26 mouse cellular contexts compared by ENCODE assay signal in the genomic region with DNA sequence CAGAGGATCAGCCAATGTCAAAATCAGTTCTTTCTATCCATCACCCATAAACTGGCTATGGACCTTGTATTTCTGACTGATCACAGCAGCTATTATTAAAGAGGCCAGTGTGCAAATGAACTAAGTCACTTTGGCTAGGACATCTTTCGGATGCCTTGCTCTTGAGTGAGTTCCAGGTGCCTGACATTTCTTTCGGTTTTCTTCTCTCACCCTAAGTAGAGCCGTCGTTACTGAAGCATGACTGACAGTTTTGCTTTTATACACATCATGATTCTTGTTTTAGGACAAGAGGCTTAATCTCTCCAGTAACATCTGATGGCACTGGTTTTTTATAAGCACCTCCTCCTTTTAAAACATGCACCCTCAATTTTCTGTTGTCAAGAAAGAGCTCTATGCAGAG.
DNase-seq lines count a peak whose midpoint lies in the region; ATAC-seq and TF ChIP-seq lines count a peak whose summit lies in the region.
"Had no signal": no experiment of that assay in that cellular context is flagged by ENCODE, and none has a peak within 500 bp of the region (broad histone marks: within the 10 kb centered on the region; RNA-seq: fewer than 3 reads in every experiment).

No protein-coding gene starts in this region.

- H3K27ac ChIP-seq in cerebellum, adult 2 months (ENCODE audit: insufficient read depth, low read length), result peak overlapping the region; percentile 34; the same call in 1 of the 2 replicates
- H3K27ac ChIP-seq in gastrocnemius, adult 2 months, result peak overlapping the region; percentile 84
- H3K27ac ChIP-seq in midbrain, embryonic 13.5 days, result 0 out of 2 replicates have a peak overlapping the region, but pooled peaks have one; percentile 22
- H3K27ac ChIP-seq in midbrain, embryonic 14.5 days (replicated peaks; ENCODE audit: low read depth, low read length), result no peak overlapping the region
- H3K27ac ChIP-seq: liver, embryonic 12.5 days had no signal

- no peaks in the 10 kb centered on the region for H3K9me3 ChIP-seq in midbrain, embryonic 13.5 days
- H3K9me3 ChIP-seq in midbrain, embryonic 14.5 days (ENCODE audit: control insufficient read depth, low read length), result no peaks in the 10 kb centered on the region
- H3K9me3 ChIP-seq: forebrain, embryonic 13.5 days; heart, embryonic 13.5 days; hindbrain, embryonic 13.5 days; kidney, embryonic 15.5 days; liver, embryonic 12.5 days had no signal

- no peak for ATAC-seq in midbrain, embryonic 13.5 days
- ATAC-seq in midbrain, embryonic 14.5 days (ENCODE audit: low FRiP score, low TSS enrichment), result no peak
- ATAC-seq: forebrain, embryonic 13.5 days; intestine, postnatal 0 days; liver, embryonic 12.5 days; liver, postnatal 0 days had no signal

- H3K4me2 ChIP-seq in midbrain, embryonic 13.5 days (replicated peaks), result no peak overlapping the region
- H3K4me2 ChIP-seq in midbrain, embryonic 14.5 days (ENCODE audit: low read length), result no peak overlapping the region
- H3K4me2 ChIP-seq: forebrain, embryonic 13.5 days; heart, embryonic 13.5 days; liver, embryonic 12.5 days; midbrain, embryonic 11.5 days had no signal

- H3K4me1 ChIP-seq in cerebellum, adult 2 months (ENCODE audit: control insufficient read depth, insufficient read depth, low read length), result peaks cover 8% of the 10 kb centered on the region; the same call in 1 of the 2 replicates
- peaks cover 28% of the 10 kb centered on the region for H3K4me1 ChIP-seq in midbrain, embryonic 13.5 days (replicated peaks)
- peaks cover 13% of the 10 kb centered on the region for H3K4me1 ChIP-seq in midbrain, embryonic 14.5 days (ENCODE audit: control insufficient read depth, insufficient read depth, low read length)

- no peaks in the 10 kb centered on the region for H3K36me3 ChIP-seq in midbrain, embryonic 13.5 days
- no peaks in the 10 kb centered on the region for H3K36me3 ChIP-seq in midbrain, embryonic 14.5 days (ENCODE audit: control insufficient read depth, insufficient read depth, low read length)
- H3K36me3 ChIP-seq in splenic B cell, adult 2 months (ENCODE audit: control insufficient read depth, insufficient read depth, low read length, poor library complexity, severe bottlenecking), result no peaks in the 10 kb centered on the region
- H3K36me3 ChIP-seq: heart, embryonic 13.5 days; hindbrain, embryonic 13.5 days; kidney, embryonic 15.5 days; liver, embryonic 12.5 days had no signal

- no peak overlapping the region for H3K9ac ChIP-seq in midbrain, embryonic 13.5 days (replicated peaks)
- H3K9ac ChIP-seq in midbrain, embryonic 14.5 days (replicated peaks; ENCODE audit: low read length), result no peak overlapping the region
- H3K9ac ChIP-seq: forebrain, embryonic 13.5 days; heart, embryonic 13.5 days; hindbrain, embryonic 13.5 days; kidney, embryonic 15.5 days; liver, embryonic 12.5 days; liver, postnatal 0 days had no signal

- intact Hi-C loops in gastrocnemius, adult 2 months (cut with DNase I), result loop anchor here (2.0 to 5.0 kb wide), 2 partner anchors 14 to 34 kb away; no protein-coding TSS in a partner anchor
- intact Hi-C loops in gastrocnemius, postnatal 14 days (cut with DNase I; ENCODE audit: low total_unique reads), result no loop called here

- H3K4me3 ChIP-seq in cerebellum, adult 2 months (replicated peaks; ENCODE audit: insufficient read depth, low read depth, low read length), result no peak overlapping the region
- peak overlapping the region; percentile 7 for H3K4me3 ChIP-seq in gastrocnemius, adult 2 months
- no peak overlapping the region for H3K4me3 ChIP-seq in midbrain, embryonic 13.5 days (replicated peaks)
- no peak overlapping the region for H3K4me3 ChIP-seq in midbrain, embryonic 14.5 days (replicated peaks; ENCODE audit: low read depth, low read length)
- H3K4me3 ChIP-seq: forebrain, embryonic 13.5 days; heart, embryonic 13.5 days; hindbrain, embryonic 13.5 days; kidney, embryonic 15.5 days; liver, embryonic 12.5 days had no signal

- TF ChIP-seq POLR2A in cerebellum, adult 2 months (IDR thresholded peaks at IDR 0.05; ENCODE audit: borderline replicate concordance, insufficient read depth, low read length), result no peak

- no peaks in the 10 kb centered on the region for H3K27me3 ChIP-seq in cerebellum, adult 2 months (ENCODE audit: control insufficient read depth, insufficient read depth, low read length)
- no peaks in the 10 kb centered on the region for H3K27me3 ChIP-seq in midbrain, embryonic 13.5 days
- no peaks in the 10 kb centered on the region for H3K27me3 ChIP-seq in midbrain, embryonic 14.5 days (ENCODE audit: control insufficient read depth, insufficient read depth, low read length)
- H3K27me3 ChIP-seq in splenic B cell, adult 2 months (ENCODE audit: control insufficient read depth, insufficient read depth, low read length, poor library complexity, severe bottlenecking), result no peaks in the 10 kb centered on the region
- H3K27me3 ChIP-seq: forebrain, embryonic 13.5 days; heart, embryonic 13.5 days; hindbrain, embryonic 13.5 days; kidney, embryonic 15.5 days had no signal

- no peak for TF ChIP-seq CTCF in cerebellum, adult 2 months (IDR thresholded peaks at IDR 0.05; ENCODE audit: borderline replicate concordance, insufficient read depth, low read depth, low read length)
- TF ChIP-seq CTCF in gastrocnemius, adult 2 months (IDR thresholded peaks at IDR 0.05), result no peak

- peak in 1 of 2 experiments; percentile 35 for DNase-seq in cerebellum, adult 2 months
- no peak for DNase-seq in cerebellum, adult 11-12 months
- DNase-seq in gastrocnemius, adult 2 months, result no peak
- DNase-seq in gastrocnemius, postnatal 14 days, result no peak
- DNase-seq in midbrain, embryonic 14.5 days, result no peak
- DNase-seq in splenic B cell, adult 2 months (ENCODE audit: low read depth, low spot score), result peak; percentile 24
- DNase-seq in frontal cortex, postnatal 10 days (ENCODE audit: low spot score in 2 of 2), result no peak
- DNase-seq: adrenal gland, postnatal 25 days; cerebellum, postnatal 14 days; gastrocnemius, postnatal 25 days; heart, adult 18-20 months; kidney, postnatal 25 days; left cerebral cortex, postnatal 4 days; liver, postnatal 0 days; lung, postnatal 36 days; retina, postnatal 1 day; right cerebral cortex, postnatal 14 days; thymus, postnatal 25 days had no signal

- 45% methylated on average over 4 of the region's 4 CpGs for WGBS in cerebellum, adult 2 months
- WGBS in midbrain, embryonic 13.5 days, result 44% methylated on average over 4 of the region's 4 CpGs
- 25% methylated on average over 4 of the region's 4 CpGs for WGBS in midbrain, embryonic 14.5 days
